ENCODE assay signal across 8 mouse cellular contexts in genomic region chr6:122742228-122742899, GRCm38 (mm10). TPM values are rescaled to one million over a fixed set of nuclear protein-coding genes. Genes with fewer than 3 reads are reported as not detected.
DNase-seq lines count a peak whose midpoint lies in the region; ATAC-seq and TF ChIP-seq lines count a peak whose summit lies in the region.

No protein-coding gene starts in this region.

- ATAC-seq in cerebellum, adult (ENCODE audit: insufficient number of reproducible peaks, low FRiP score, low TSS enrichment) = peak; percentile 69
- peak; percentile 77 for ATAC-seq in forebrain, embryonic 16.5 days
- ATAC-seq in intestine, embryonic 16.5 days = peak; percentile 34
- peak; percentile 48; the same call in 1 of the 2 replicates for ATAC-seq in limb, embryonic 13.5 days (ENCODE audit: low FRiP score, low read depth)
- peak; percentile 78 for ATAC-seq in midbrain, embryonic 15.5 days (replicated peaks)

- H3K36me3 ChIP-seq in forebrain, embryonic 16.5 days (ENCODE audit: control insufficient read depth, insufficient read depth) = no peaks in the 10 kb centered on the region
- no peaks in the 10 kb centered on the region for H3K36me3 ChIP-seq in intestine, embryonic 16.5 days (ENCODE audit: control insufficient read depth, insufficient read depth, low read length)
- H3K36me3 ChIP-seq in limb, embryonic 13.5 days = peaks cover 9% of the 10 kb centered on the region
- no peaks in the 10 kb centered on the region for H3K36me3 ChIP-seq in midbrain, embryonic 15.5 days (replicated peaks)
- H3K36me3 ChIP-seq in thymus, adult 2 months (ENCODE audit: control insufficient read depth, insufficient read depth, low read length) = no peaks in the 10 kb centered on the region

- peak; percentile 29 to 33 for DNase-seq in adrenal gland, adult 18-20 months (ENCODE audit: low spot score in 2 of 2)
- DNase-seq in adrenal gland, adult 8-10 months = no peak
- peak; percentile 39 for DNase-seq in thymus, adult 2 months

- peaks cover 17% of the 10 kb centered on the region for H3K4me1 ChIP-seq in forebrain, embryonic 16.5 days (replicated peaks; ENCODE audit: control insufficient read depth, insufficient read depth, low read length)
- H3K4me1 ChIP-seq in intestine, embryonic 16.5 days (ENCODE audit: control insufficient read depth, insufficient read depth, low read length) = peaks cover 3% of the 10 kb centered on the region; the same call in 1 of the 2 replicates
- peaks cover 21% of the 10 kb centered on the region for H3K4me1 ChIP-seq in limb, embryonic 13.5 days
- peaks cover 22% of the 10 kb centered on the region for H3K4me1 ChIP-seq in midbrain, embryonic 15.5 days
- peaks cover 25% of the 10 kb centered on the region for H3K4me1 ChIP-seq in thymus, adult 2 months (replicated peaks; ENCODE audit: control insufficient read depth, insufficient read depth, low read length)

- peak overlapping the region; percentile 70 for H3K4me2 ChIP-seq in forebrain, embryonic 16.5 days (ENCODE audit: low read length)
- peak overlapping the region; percentile 80 for H3K4me2 ChIP-seq in intestine, embryonic 16.5 days (ENCODE audit: low read depth, low read length)
- peak overlapping the region; percentile 83 for H3K4me2 ChIP-seq in limb, embryonic 13.5 days (replicated peaks)
- H3K4me2 ChIP-seq in midbrain, embryonic 15.5 days = peak overlapping the region; percentile 63

- no peak overlapping the region for H3K27ac ChIP-seq in forebrain, embryonic 16.5 days (ENCODE audit: low read length)
- H3K27ac ChIP-seq in intestine, embryonic 16.5 days (ENCODE audit: low read length) = no peak overlapping the region
- peak overlapping the region; percentile 33 for H3K27ac ChIP-seq in limb, embryonic 13.5 days
- H3K27ac ChIP-seq in midbrain, embryonic 15.5 days = 0 out of 2 replicates have a peak overlapping the region, but pooled peaks have one; percentile 30
- no peak overlapping the region; the same call in 1 of the 2 replicates for H3K27ac ChIP-seq in thymus, adult 2 months (ENCODE audit: control insufficient read depth, insufficient read depth, low read length)

- peak overlapping the region; percentile 73 for H3K4me3 ChIP-seq in forebrain, embryonic 16.5 days (replicated peaks; ENCODE audit: low read length)
- peak overlapping the region; percentile 44 for H3K4me3 ChIP-seq in intestine, embryonic 16.5 days (ENCODE audit: low read length)
- H3K4me3 ChIP-seq in limb, embryonic 13.5 days = peak overlapping the region; percentile 62
- H3K4me3 ChIP-seq in midbrain, embryonic 15.5 days = peak overlapping the region; percentile 55
- peak overlapping the region; percentile 45 for H3K4me3 ChIP-seq in thymus, adult 2 months (ENCODE audit: control insufficient read depth, insufficient read depth, low read length)

- peaks cover 14% of the 10 kb centered on the region; the same call in 1 of the 2 replicates for H3K27me3 ChIP-seq in forebrain, embryonic 16.5 days (replicated peaks; ENCODE audit: control insufficient read depth, insufficient read depth, low read length)
- H3K27me3 ChIP-seq in intestine, embryonic 16.5 days (replicated peaks; ENCODE audit: control insufficient read depth, insufficient read depth, low read length) = peaks cover 7% of the 10 kb centered on the region; the same call in 1 of the 2 replicates
- H3K27me3 ChIP-seq in limb, embryonic 13.5 days = peaks cover 36% of the 10 kb centered on the region
- peaks cover 21% of the 10 kb centered on the region for H3K27me3 ChIP-seq in midbrain, embryonic 15.5 days (replicated peaks)
- no peaks in the 10 kb centered on the region for H3K27me3 ChIP-seq in thymus, adult 2 months (ENCODE audit: control insufficient read depth, insufficient read depth, low read length)

- TF ChIP-seq POLR2A in thymus, adult 2 months (IDR thresholded peaks at IDR 0.05; ENCODE audit: control insufficient read depth, extremely low read depth, insufficient read depth, low read length, poor library complexity) = no peak

- H3K9me3 ChIP-seq in forebrain, embryonic 16.5 days (ENCODE audit: control insufficient read depth, low read length) = no peaks in the 10 kb centered on the region
- no peaks in the 10 kb centered on the region for H3K9me3 ChIP-seq in intestine, embryonic 16.5 days (ENCODE audit: control insufficient read depth, low read length)
- H3K9me3 ChIP-seq in limb, embryonic 13.5 days = no peaks in the 10 kb centered on the region
- no peaks in the 10 kb centered on the region for H3K9me3 ChIP-seq in midbrain, embryonic 15.5 days

- TF ChIP-seq CTCF in thymus, adult 2 months (IDR thresholded peaks at IDR 0.05; ENCODE audit: borderline replicate concordance, control insufficient read depth, extremely low read depth, insufficient read depth, low read length, poor library complexity) = no peak

- H3K9ac ChIP-seq in forebrain, embryonic 16.5 days (replicated peaks; ENCODE audit: low read depth, low read length) = peak overlapping the region; percentile 52
- peak overlapping the region; percentile 61 for H3K9ac ChIP-seq in intestine, embryonic 16.5 days (ENCODE audit: low read depth, low read length)
- peak overlapping the region; percentile 68 for H3K9ac ChIP-seq in limb, embryonic 13.5 days
- H3K9ac ChIP-seq in midbrain, embryonic 15.5 days = peak overlapping the region; percentile 56

- under 1% methylated on average over 23 of the region's 23 CpGs for WGBS in forebrain, embryonic 16.5 days
- 2% methylated on average over 23 of the region's 23 CpGs for WGBS in intestine, embryonic 16.5 days
- WGBS in limb, embryonic 13.5 days = under 1% methylated on average over 23 of the region's 23 CpGs
- WGBS in midbrain, embryonic 15.5 days = under 1% methylated on average over 23 of the region's 23 CpGs
- WGBS in thymus, adult 2 months = under 1% methylated on average over 23 of the region's 23 CpGs

RNA-seq across cellular contexts. Expression of gene Nanog, which starts 35.1 kb away (rescaled TPM):
- not detected for total RNA-seq in adrenal gland, adult 18-20 months (2021)
- not detected for total RNA-seq in adrenal gland, adult 8-10 months (2022)
- 0.13 TPM in 1 of 2 replicates, not detected in the other for polyA plus RNA-seq in forebrain, embryonic 16.5 days (2015; fragmentation: Nextera tagmentation; extraction: Ambion mirVana)
- polyA plus RNA-seq in intestine, embryonic 16.5 days (2015; fragmentation: Nextera tagmentation; extraction: Ambion mirVana) = 0.06 and 0.18 TPM in 2 replicates
- 0.25 and 0.37 TPM in 2 replicates for polyA plus RNA-seq in limb, embryonic 13.5 days (2015; fragmentation: Nextera tagmentation; extraction: Ambion mirVana)
- 0.13 and 0.28 TPM in 2 replicates for polyA plus RNA-seq in midbrain, embryonic 15.5 days (2015; fragmentation: Nextera tagmentation; extraction: Ambion mirVana)
- polyA plus RNA-seq in thymus, adult 2 months (2012; rRNA removed) = 0.08 TPM in 1 of 2 replicates, not detected in the other

RNA-seq across cellular contexts. Expression of gene Slc2a3, which starts 59.1 kb away (rescaled TPM):
- 10 to 100 TPM in 1 of 2 experiments, 1 to 10 TPM in 1; 8.1 to 10.3 TPM for total RNA-seq in adrenal gland, adult 18-20 months (2021)
- total RNA-seq in adrenal gland, adult 8-10 months (2022) = 10 to 100 TPM; 10.3 to 17.0 (median 11.7) TPM
- polyA plus RNA-seq in forebrain, embryonic 16.5 days (2015; fragmentation: Nextera tagmentation; extraction: Ambion mirVana) = 25.9 and 33.7 TPM in 2 replicates
- 8.9 and 9.5 TPM in 2 replicates for polyA plus RNA-seq in intestine, embryonic 16.5 days (2015; fragmentation: Nextera tagmentation; extraction: Ambion mirVana)
- 72.7 and 83.0 TPM in 2 replicates for polyA plus RNA-seq in limb, embryonic 13.5 days (2015; fragmentation: Nextera tagmentation; extraction: Ambion mirVana)
- 34.6 and 36.8 TPM in 2 replicates for polyA plus RNA-seq in midbrain, embryonic 15.5 days (2015; fragmentation: Nextera tagmentation; extraction: Ambion mirVana)
- 11.7 and 12.8 TPM in 2 replicates for polyA plus RNA-seq in thymus, adult 2 months (2012; rRNA removed)

Comparison
In these comparisons a context has a peak if more than half of its experiments do, and no peak if none do; other contexts are left out.
1. H3K27ac ChIP-seq: peak in limb, embryonic 13.5 days (single experiment) and midbrain, embryonic 15.5 days (single experiment); none in forebrain, embryonic 16.5 days (single experiment), intestine, embryonic 16.5 days (single experiment) and thymus, adult 2 months (single experiment).
2. Peak in every context shown above with its lines, with median percentiles within 50 percentile points of each other: ATAC-seq, H3K4me2 ChIP-seq, H3K4me3 ChIP-seq and H3K9ac ChIP-seq.